Mouse (Mus musculus): ENCODE results near the gene Olfr281.

- no peak for TF ChIP-seq CTCF (IDR thresholded peaks at IDR 0.05; ENCODE audit: low read depth)
- no peak for TF ChIP-seq EP300 (optimal IDR thresholded peaks at IDR 0.05)
These were observed 3.9 kb upstream of the Olfr281 start for GRCm38 (mm10) chr15:98448521-98448920.

All from stomach, postnatal 0 days (tissue).